Mouse (Mus musculus) right cerebral cortex, adult 2 months (tissue): ENCODE results near the gene Cltb.

Experiments
- DNase-seq, 2 experiments: peaks; one replicate each; pipeline ENCODE4 v3.0.0; 2021 to 2022; ENCODE audit warnings: low spot score in 2 of 2

Gene Cltb

GRCm38 (mm10) chr13:54564232-54565200 is 46.6 kb downstream of the Cltb start:
- peak in 1 of 2 experiments; percentile 25 for DNase-seq

- no peak for DNase-seq
These were observed 48.6 kb downstream of the Cltb start for GRCm38 (mm10) chr13:54562562-54562961.

GRCm38 (mm10) chr13:54560608-54561007 is 50.5 kb downstream of the Cltb start:
- peak; percentile 30 to 53 for DNase-seq

- DNase-seq, result no peak
These were observed 51.5 kb downstream of the Cltb start for GRCm38 (mm10) chr13:54559656-54560055.

- no peak for DNase-seq
These were observed 53.5 kb downstream of the Cltb start for GRCm38 (mm10) chr13:54557652-54558051.

GRCm38 (mm10) chr13:54556796-54557195 is 54.3 kb downstream of the Cltb start:
- DNase-seq, result no peak

GRCm38 (mm10) chr13:54556176-54556575 is 55.0 kb downstream of the Cltb start:
- DNase-seq, result no peak

GRCm38 (mm10) chr13:54548036-54548435 is 63.1 kb downstream of the Cltb start:
- no peak for DNase-seq
